Mouse (Mus musculus): ENCODE data around the gene Gm9837. TPM values are rescaled to one million over a fixed set of nuclear protein-coding genes. Genes with fewer than 3 reads are reported as not detected.

Gm9837 gene
- total RNA-seq, 2 experiments from 2014 or later: not detected

DNA sequence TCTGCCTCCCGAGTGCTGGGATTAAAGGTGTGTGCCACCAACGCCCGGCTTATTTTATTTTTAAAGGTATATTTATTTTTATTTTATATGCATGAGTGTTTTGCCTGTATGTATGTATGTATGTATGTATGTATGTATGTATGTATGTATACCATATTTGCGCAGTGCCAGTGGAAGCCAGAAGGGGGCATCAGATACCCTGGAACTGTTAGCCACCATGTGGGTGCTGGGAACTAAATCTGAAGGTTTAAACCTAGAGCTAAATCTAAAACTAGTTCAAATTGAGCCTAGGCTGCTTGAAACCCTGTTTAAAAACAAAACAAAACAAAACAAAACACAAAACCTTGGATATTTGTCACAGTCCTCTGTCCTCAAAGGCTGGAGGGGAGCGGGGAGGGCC lies 18.7 kb upstream of the Gm9837 start:
- DNase-seq (ENCODE audit: low spot score in 2 of 2): no peak

GRCm38 (mm10) chr11:53486822-53487594 lies 16.7 kb upstream of the Gm9837 start:
- DNase-seq (ENCODE audit: low spot score in 2 of 2): no peak

DNA sequence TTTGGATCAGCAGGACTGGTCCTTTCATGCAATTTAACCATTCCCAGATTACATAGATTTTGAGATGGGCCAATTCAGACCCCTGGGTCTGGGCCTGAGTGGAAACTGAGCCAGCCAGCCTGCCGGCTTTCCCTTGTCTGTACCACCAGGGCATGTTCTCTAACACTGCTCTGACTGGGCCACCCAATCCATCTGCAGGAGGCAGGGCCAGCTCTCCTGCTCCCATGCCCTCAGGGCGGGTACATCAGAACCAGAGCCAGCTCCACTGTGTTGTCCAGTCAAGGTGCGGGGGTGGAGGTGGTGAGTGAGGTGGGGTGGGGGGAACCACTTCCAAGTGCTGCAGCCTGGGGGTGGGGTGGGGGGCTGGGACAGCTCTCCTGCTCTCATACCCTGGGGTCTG lies 16.1 kb upstream of the Gm9837 start:
- DNase-seq (ENCODE audit: low spot score in 2 of 2): no peak

DNA sequence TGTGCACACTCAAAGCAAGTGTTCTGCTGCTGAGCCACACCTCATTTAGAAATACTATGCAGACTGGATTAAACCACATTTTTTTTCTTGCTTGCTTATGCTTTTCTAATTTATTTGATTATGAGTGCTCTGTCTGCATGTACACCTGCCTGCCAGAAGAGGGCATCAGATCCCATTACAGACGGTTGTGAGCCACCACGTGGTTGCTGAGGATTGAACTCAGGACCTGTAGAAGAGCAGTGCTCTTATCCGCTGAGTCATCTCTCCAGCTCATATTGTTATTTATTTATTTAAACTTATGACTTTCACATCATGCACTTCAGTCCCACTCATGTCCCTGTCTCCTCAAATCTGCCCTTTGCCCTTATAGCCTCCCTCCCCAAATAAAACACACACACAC lies 15.4 kb upstream of the Gm9837 start:
- DNase-seq (ENCODE audit: low spot score in 2 of 2): no peak

- no peak for DNase-seq (ENCODE audit: low spot score in 2 of 2)
Measured at GRCm38 (mm10) chr11:53483159-53483891, 13.0 kb upstream of the Gm9837 start.

DNA sequence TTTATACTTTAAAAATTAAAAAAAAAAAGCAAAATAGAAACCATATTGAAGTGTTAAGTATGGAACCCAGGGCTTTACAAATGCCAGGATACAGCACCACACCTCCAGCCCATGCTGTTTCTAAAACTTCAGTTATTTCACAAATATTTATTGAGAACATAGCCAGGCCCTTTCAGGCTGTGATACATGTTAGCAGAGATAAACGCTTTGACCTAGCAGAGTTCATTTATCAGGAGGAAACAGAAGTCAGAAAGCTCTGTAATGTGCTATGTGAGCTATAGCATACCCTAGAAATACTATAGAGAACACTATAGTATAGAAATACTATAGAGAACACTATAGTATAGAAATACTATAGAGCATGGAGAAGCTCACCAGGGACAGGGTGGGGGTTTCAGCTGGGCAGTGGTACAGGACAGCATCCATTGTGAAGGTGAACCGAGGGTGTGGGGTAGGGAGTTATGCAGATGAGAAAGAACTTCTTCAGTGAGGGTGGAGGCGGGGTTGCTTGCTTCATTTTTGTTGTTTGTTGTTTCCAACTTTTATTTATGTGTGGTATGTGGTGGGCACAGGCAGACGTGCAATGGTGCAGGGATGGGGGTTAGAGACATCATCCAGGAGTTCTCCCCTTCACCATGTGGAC lies 10.9 kb upstream of the Gm9837 start:
- DNase-seq (ENCODE audit: low spot score in 2 of 2): no peak

DNA sequence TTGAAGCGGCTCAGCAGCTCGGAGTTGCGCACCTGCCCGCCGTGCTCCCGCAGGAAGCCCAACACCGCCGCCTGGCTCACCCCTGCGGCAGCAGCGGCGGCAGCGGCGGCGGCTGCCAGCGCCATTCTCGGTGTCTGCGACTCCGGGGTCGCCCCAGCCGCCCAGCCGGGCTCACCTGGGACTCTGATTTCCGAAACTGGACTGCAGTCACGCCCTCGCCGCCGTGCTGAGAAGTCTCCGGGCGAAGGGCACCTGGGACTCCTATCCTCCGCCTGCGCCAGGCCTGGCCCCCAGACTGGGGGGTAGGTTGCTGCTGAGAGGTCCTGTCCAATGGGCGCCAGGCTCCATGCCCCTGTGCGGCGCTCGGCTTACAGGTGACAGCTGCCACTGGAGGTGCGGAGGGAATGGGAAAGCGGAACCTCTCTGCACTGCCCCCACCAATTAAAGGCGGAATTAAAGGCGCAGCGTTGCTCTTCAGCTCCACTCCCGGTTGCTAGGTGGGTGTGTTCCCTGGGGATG lies 9.6 kb upstream of the Gm9837 start, which contains the start of the genes Gm9945 and Sowaha:
Gene Gm9945 (plus strand): TSS at position 384 of the 519 bp plus-strand sequence.
Gene Sowaha (minus strand): TSS at position 492 of the 519 bp plus-strand sequence.
- DNase-seq (ENCODE audit: low spot score in 2 of 2): peak in 1 of 2 experiments; percentile 40

- no peak for DNase-seq (ENCODE audit: low spot score in 2 of 2)
Measured at GRCm38 (mm10) chr11:53479171-53479782, 9.0 kb upstream of the Gm9837 start.

- no peak for DNase-seq (ENCODE audit: low spot score in 2 of 2)
Measured at GRCm38 (mm10) chr11:53478383-53479170, 8.3 kb upstream of the Gm9837 start.

DNA sequence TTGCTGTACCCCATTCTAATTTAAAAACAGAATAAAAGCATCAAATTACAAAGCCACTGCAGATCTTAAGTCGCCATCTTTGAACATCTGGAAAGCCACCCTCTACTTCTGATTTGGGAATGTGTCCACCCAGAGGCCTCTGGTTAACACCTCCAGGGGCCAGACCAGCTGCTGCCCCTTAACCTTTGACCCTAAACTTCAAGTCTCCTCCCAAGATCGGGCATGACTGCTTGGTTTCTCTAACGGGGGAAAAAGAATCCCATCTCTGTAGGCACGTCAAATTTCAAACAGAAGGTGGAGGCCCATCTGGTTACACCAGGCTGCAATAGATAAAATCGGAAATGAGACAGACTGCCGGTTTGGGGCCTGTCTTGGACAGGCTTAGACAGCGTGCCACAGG lies 7.6 kb upstream of the Gm9837 start:
- no peak for DNase-seq (ENCODE audit: low spot score in 2 of 2)

DNA sequence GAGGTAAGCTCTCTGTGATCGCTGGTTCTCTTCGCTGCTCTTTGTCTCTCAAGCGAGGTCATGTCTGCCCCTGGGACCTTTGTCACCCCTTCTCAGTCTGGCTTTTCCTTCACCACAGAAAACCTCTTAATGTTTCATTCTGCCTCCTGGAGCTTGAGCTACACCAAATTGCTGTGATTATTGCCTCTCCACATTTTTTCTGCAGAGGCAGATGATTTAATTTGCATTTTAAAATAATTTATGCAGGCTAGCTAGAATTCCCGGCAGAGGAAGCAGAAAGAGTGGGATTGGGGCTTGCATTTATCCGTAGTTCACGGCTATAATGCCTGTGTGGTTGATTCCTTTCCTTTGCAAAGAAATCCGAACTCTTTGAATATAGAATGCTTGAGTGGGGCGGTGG lies 5.3 kb upstream of the Gm9837 start:
- no peak for DNase-seq (ENCODE audit: low spot score in 2 of 2)

DNA sequence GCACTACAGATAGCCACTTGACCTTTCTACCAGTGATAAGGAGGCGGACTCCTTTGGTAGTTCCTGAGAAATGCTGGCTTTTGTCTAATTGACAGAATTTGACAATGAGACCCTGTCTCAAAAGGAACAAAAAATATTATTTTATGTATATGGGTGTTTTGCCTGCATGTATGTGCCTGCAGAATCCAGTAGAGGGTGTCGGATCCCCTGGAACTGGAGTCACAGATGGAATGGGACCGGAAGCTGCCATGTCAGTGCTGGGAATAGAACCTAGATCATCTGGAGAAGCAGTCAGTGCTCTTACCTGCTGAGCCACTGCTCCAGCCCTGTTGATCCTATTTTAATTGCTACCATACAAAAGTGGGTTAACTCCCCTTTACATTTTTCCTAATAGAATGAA lies 2.4 kb upstream of the Gm9837 start:
- no peak for DNase-seq (ENCODE audit: low spot score in 2 of 2)

DNA sequence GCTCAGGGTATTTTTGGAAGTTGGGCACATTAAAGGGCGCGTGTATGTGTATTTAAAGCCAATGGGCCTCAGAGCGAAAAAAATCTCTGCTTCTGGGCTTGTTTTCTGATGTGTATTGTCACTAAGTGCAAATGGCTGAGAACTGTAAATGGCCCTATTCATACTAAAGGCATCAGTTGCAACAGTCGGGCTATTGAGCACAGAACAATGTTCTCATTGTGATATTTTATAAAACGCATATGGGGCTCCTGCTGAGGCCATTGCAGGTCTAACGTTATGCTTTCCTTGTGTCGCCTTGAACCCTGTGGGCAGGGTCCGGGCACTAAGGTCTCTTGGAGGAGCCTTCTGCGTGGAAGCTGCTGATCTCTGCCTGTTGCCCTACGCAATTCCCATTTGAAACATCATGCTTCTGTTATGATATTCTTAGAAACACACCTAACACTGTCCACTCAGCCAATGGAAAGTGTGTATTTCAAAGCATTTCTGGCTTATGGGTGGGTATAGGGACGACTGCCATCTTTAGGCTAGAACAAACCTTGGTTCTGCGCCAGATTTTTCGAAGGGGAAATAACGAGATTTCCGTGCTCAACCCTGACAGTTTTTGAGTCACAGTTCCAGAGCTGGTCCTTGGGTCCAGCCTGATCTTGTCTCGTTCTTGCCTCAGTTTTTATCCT lies 848 bp downstream of the Gm9837 start:
- DNase-seq (ENCODE audit: low spot score in 2 of 2): no peak

DNA sequence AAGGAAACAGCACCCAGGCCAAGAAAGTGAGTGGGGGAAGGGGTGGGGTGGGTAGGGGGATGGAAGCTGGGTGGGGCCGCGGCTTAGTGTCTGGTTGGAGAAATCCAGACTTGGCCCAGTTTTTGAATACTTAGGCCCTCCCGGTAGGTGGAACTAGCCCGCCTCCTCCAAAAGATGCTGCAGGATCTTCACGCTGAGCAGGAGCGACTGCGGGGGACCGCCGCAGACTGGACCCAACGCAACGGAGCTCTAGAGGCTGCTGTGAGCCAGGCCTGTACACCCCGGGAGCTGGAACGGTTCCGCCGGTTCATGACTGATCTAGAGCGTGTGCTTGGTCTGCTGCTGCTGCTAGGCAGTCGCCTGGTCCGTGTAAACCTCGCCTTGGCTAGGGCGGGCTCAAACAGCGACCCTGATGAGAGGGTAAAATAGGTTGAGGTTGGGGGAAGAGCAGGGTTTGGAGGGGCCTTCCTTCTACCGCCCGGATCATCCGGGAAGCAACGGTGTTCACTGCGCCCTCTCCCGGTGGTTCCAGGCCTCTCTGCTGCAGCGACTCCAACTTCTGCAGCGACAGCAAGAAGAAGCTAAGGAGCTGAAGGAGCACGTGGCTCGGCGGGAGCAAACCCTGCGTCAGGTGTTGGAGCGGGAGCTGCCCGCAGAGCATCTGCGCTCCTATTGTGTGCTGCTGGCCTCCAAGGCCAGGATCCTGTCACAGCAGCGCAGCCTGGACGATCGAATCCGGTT lies 3.9 kb downstream of the Gm9837 start:
- peak; percentile 73 to 78 for DNase-seq (ENCODE audit: low spot score in 2 of 2)

DNA sequence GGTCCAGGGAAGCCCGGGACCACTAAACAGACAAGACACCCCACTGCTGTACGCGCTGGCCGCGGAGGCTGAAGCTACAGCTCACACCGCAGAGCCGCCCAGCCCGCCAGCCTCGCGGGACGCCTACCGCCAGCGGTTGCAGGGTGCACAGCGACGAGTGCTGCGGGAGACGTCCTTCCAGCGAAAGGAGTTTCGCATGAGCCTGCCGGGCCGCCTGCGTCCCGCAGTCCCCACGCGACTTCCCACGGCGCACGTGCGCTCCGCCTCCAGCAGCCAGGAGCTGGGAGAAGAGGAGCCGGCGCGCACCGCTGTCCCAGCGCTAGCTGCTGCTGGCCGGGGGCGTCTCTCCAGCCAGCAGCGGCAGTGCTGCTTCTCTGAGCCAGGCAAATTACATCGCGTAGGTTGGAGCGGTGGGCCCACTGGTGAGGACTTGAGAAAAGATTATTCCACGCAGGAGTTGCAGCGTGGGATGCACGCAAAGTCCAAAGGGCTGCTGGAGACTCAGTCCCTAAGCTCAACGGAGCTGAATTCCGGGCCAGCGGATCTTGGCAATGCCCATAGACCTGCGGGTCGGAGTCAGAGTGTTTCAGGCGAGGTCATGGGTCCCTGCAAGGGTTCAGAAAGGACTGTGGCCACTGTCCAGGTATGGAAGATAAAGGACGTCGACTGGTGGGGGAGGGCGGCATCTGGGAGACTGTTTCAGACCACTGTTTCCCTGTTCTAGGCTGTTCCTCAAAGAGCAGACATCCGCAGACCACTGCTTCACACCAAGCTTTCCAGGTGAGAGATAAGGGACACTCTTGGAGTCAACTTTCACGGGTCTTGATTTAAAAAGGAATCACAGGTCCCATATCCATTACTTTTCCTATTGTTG lies 6.5 kb downstream of the Gm9837 start:
- DNase-seq (ENCODE audit: low spot score in 2 of 2): no peak

- DNase-seq (ENCODE audit: low spot score in 2 of 2): no peak
Measured at GRCm38 (mm10) chr11:53461727-53462126, 8.6 kb downstream of the Gm9837 start.

- DNase-seq (ENCODE audit: low spot score in 2 of 2): no peak
Measured at GRCm38 (mm10) chr11:53460192-53460591, 10.1 kb downstream of the Gm9837 start.

DNA sequence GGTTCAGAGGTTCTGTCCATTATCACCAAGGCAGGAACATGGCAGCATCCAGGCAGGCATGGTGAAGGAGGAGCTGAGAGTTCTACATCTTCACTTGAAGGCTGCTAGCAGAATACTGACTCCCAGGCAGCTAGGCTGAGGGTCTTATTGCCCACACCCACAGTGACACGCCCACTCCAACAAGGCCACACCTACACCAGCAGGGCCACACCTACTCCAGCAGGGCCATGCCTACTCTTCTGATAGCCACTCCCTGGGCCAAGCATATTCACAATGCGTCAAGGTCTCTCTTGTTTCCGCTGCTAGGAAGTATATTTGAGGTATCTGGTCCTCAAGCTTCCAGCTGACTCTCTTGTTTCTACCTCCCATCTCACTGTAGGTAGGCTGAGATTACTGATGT lies 11.3 kb downstream of the Gm9837 start:
- DNase-seq (ENCODE audit: low spot score in 2 of 2): no peak
